Mouse (Mus musculus) megakaryocyte, embryonic 14.5 days (primary cell): ENCODE data around the gene Lrrc1.

Source experiments
- FLI1 ChIP-seq: IDR thresholded peaks from 2 replicates; pipeline ENCODE4 v1.6.1; 2012; ENCODE audit warnings: low read length, inconsistent platforms, mixed read lengths
- GATA1 ChIP-seq: IDR thresholded peaks from 3 replicates; pipeline ENCODE4 v1.6.1; 2012; ENCODE audit warnings: mixed read lengths, low read length, inconsistent platforms, borderline replicate concordance

GRCm38 (mm10) chr9:77416486-77416885, 128.2 kb downstream of the Lrrc1 start:
- TF ChIP-seq FLI1 (no peak), GATA1 (no peak)
